Mouse (Mus musculus): ENCODE results near the gene Gpr107. TPM values are rescaled to one million over a fixed set of nuclear protein-coding genes. Genes with fewer than 3 reads are reported as not detected.
A peak's percentile ranks its signal among the peaks of the same experiment; 100 is the strongest.
"Not testable (repeated sequence)": the region's sequence is repeated elsewhere in the genome, so short reads cannot be mapped to it uniquely, and the experiment has no call there.

Gpr107 gene
- total RNA-seq, 2 experiments from 2014 or later = 24.7 to 25.2 TPM

GRCm38 (mm10) chr2:31143768-31144695 lies 8.1 kb upstream of the Gpr107 start:
- DNase-seq = no peak

GRCm38 (mm10) chr2:31144901-31145300 lies 7.2 kb upstream of the Gpr107 start:
- DNase-seq = no peak
- intact Hi-C loops (cut with DNase I; ENCODE audit: low total_unique reads) = loop anchor here (5.0 kb wide), 1 partner anchor 118 kb away; no protein-coding TSS in a partner anchor

More at GRCm38 (mm10) chr2:31143768-31144695, 8.1 kb upstream of the Gpr107 start:
- intact Hi-C loops (cut with DNase I; ENCODE audit: low total_unique reads) = no loop called here

- no peak for DNase-seq
- intact Hi-C loops (cut with DNase I; ENCODE audit: low total_unique reads) = loop anchor here (5.0 kb wide), 1 partner anchor 120 kb away; no protein-coding TSS in a partner anchor
Observed at GRCm38 (mm10) chr2:31147054-31147453, 5.1 kb upstream of the Gpr107 start.

GRCm38 (mm10) chr2:31150762-31151161 lies 1.4 kb upstream of the Gpr107 start:
- intact Hi-C loops (cut with DNase I; ENCODE audit: low total_unique reads) = no loop called here
- no peak for DNase-seq

- no peak for DNase-seq
- intact Hi-C loops (cut with DNase I; ENCODE audit: low total_unique reads) = no loop called here
Observed at GRCm38 (mm10) chr2:31156846-31157245, 4.7 kb downstream of the Gpr107 start.

- DNase-seq = no peak
- intact Hi-C loops (cut with DNase I; ENCODE audit: low total_unique reads) = no loop called here
Observed at GRCm38 (mm10) chr2:31160147-31160920, 8.2 kb downstream of the Gpr107 start.

- no peak for DNase-seq
Observed at GRCm38 (mm10) chr2:31161620-31162019, 9.5 kb downstream of the Gpr107 start.

GRCm38 (mm10) chr2:31163361-31164118 lies 11.4 kb downstream of the Gpr107 start:
- no peak for DNase-seq
- intact Hi-C loops (cut with DNase I; ENCODE audit: low total_unique reads) = no loop called here

More at GRCm38 (mm10) chr2:31161620-31162019, 9.5 kb downstream of the Gpr107 start:
- intact Hi-C loops (cut with DNase I; ENCODE audit: low total_unique reads) = no loop called here

- intact Hi-C loops (cut with DNase I; ENCODE audit: low total_unique reads) = no loop called here
- peak; percentile 22 for DNase-seq
Observed at GRCm38 (mm10) chr2:31164841-31165455, 12.8 kb downstream of the Gpr107 start.

- intact Hi-C loops (cut with DNase I; ENCODE audit: low total_unique reads) = no loop called here
- DNase-seq = no peak
Observed at GRCm38 (mm10) chr2:31165529-31165928, 13.4 kb downstream of the Gpr107 start.

GRCm38 (mm10) chr2:31167571-31167970 lies 15.5 kb downstream of the Gpr107 start:
- DNase-seq; intact Hi-C loops (cut with DNase I; ENCODE audit: low total_unique reads): not testable (repeated sequence)

GRCm38 (mm10) chr2:31169001-31169400 lies 16.9 kb downstream of the Gpr107 start:
- peak; percentile 14 for DNase-seq
- intact Hi-C loops (cut with DNase I; ENCODE audit: low total_unique reads) = no loop called here

GRCm38 (mm10) chr2:31170164-31170563 lies 18.0 kb downstream of the Gpr107 start:
- intact Hi-C loops (cut with DNase I; ENCODE audit: low total_unique reads) = no loop called here
- no peak for DNase-seq

GRCm38 (mm10) chr2:31172001-31172400 lies 19.9 kb downstream of the Gpr107 start:
- DNase-seq = no peak
- intact Hi-C loops (cut with DNase I; ENCODE audit: low total_unique reads) = no loop called here

- no peak for DNase-seq
- intact Hi-C loops (cut with DNase I; ENCODE audit: low total_unique reads) = no loop called here
Observed at GRCm38 (mm10) chr2:31172536-31172935, 20.4 kb downstream of the Gpr107 start.

GRCm38 (mm10) chr2:31173290-31173689 lies 21.2 kb downstream of the Gpr107 start:
- intact Hi-C loops (cut with DNase I; ENCODE audit: low total_unique reads) = no loop called here
- DNase-seq = no peak

- intact Hi-C loops (cut with DNase I; ENCODE audit: low total_unique reads); DNase-seq: not testable (repeated sequence)
Observed at GRCm38 (mm10) chr2:31178593-31178992, 26.5 kb downstream of the Gpr107 start.

- no peak for DNase-seq
- intact Hi-C loops (cut with DNase I; ENCODE audit: low total_unique reads) = no loop called here
Observed at GRCm38 (mm10) chr2:31179471-31179870, 27.4 kb downstream of the Gpr107 start.

GRCm38 (mm10) chr2:31180081-31180551 lies 28.0 kb downstream of the Gpr107 start:
- DNase-seq = no peak
- intact Hi-C loops (cut with DNase I; ENCODE audit: low total_unique reads) = no loop called here

Measured in gastrocnemius, postnatal 14 days (tissue).